ENCODE assay signal across 16 mouse cellular contexts in the genomic region with DNA sequence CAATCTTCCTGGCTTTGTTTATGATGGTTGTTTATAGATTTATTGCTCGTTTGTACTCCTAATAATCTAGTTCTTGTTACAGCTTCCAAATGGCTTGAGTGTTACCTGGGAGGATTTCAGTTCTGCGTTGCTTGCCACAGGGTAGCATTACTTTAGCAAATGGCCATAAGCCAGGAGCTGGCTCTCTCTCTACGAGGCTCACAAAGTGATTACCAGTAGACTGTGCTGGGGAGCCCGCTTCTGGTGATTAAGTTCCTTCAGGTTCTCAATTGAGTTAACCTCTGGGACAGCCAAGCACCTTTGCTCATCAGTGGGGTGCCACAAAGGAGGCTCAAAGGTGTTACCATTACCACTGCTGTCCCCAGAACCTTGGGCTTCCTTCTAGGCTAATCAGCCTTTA.
DNase-seq lines count a peak whose midpoint lies in the region; ATAC-seq and TF ChIP-seq lines count a peak whose summit lies in the region.
"Had no signal": no experiment of that assay in that cellular context is flagged by ENCODE, and none has a peak within 500 bp of the region (broad histone marks: within the 10 kb centered on the region; RNA-seq: fewer than 3 reads in every experiment).

No protein-coding gene starts in this region.

- H3K4me3 ChIP-seq in hindbrain, embryonic 14.5 days (replicated peaks; ENCODE audit: low read length): no peak overlapping the region
- no peak overlapping the region for H3K4me3 ChIP-seq in hindbrain, embryonic 16.5 days (ENCODE audit: low read length)
- H3K4me3 ChIP-seq in midbrain, embryonic 14.5 days (replicated peaks; ENCODE audit: low read depth, low read length): no peak overlapping the region
- H3K4me3 ChIP-seq in midbrain, embryonic 16.5 days (ENCODE audit: low read depth, low read length): no peak overlapping the region
- H3K4me3 ChIP-seq in left cerebral cortex, adult 2 months: no peak overlapping the region
- H3K4me3 ChIP-seq: lung, embryonic 15.5 days; megakaryocyte, embryonic 14.5 days; stomach, embryonic 15.5 days had no signal

- no peak for TF ChIP-seq CTCF in left cerebral cortex, adult 2 months (IDR thresholded peaks at IDR 0.05)

- no peaks in the 10 kb centered on the region for H3K9me3 ChIP-seq in hindbrain, embryonic 14.5 days (ENCODE audit: control insufficient read depth, low read length)
- H3K9me3 ChIP-seq in hindbrain, embryonic 16.5 days (ENCODE audit: control insufficient read depth, low read length): no peaks in the 10 kb centered on the region
- no peaks in the 10 kb centered on the region for H3K9me3 ChIP-seq in midbrain, embryonic 14.5 days (ENCODE audit: control insufficient read depth, low read length)
- H3K9me3 ChIP-seq in midbrain, embryonic 16.5 days (replicated peaks; ENCODE audit: control insufficient read depth, low read length, poor library complexity, severe bottlenecking): no peaks in the 10 kb centered on the region
- H3K9me3 ChIP-seq: lung, embryonic 15.5 days; megakaryocyte, embryonic 14.5 days; stomach, embryonic 15.5 days had no signal

- H3K36me3 ChIP-seq in hindbrain, embryonic 14.5 days (replicated peaks; ENCODE audit: control insufficient read depth, insufficient read depth): no peaks in the 10 kb centered on the region
- no peaks in the 10 kb centered on the region for H3K36me3 ChIP-seq in hindbrain, embryonic 16.5 days (ENCODE audit: control insufficient read depth, insufficient read depth, low read length)
- H3K36me3 ChIP-seq in midbrain, embryonic 14.5 days (ENCODE audit: control insufficient read depth, insufficient read depth, low read length): no peaks in the 10 kb centered on the region
- no peaks in the 10 kb centered on the region for H3K36me3 ChIP-seq in midbrain, embryonic 16.5 days (ENCODE audit: control insufficient read depth, insufficient read depth, low read length)
- H3K36me3 ChIP-seq: lung, embryonic 15.5 days; stomach, embryonic 15.5 days had no signal

- 0 out of 2 replicates have a peak overlapping the region, but pooled peaks have one; percentile 56 for H3K27ac ChIP-seq in hindbrain, embryonic 14.5 days
- no peak overlapping the region for H3K27ac ChIP-seq in hindbrain, embryonic 16.5 days (ENCODE audit: low read depth, low read length)
- H3K27ac ChIP-seq in midbrain, embryonic 14.5 days (replicated peaks; ENCODE audit: low read depth, low read length): 0 out of 2 replicates have a peak overlapping the region, but pooled peaks have one; percentile 32
- no peak overlapping the region for H3K27ac ChIP-seq in midbrain, embryonic 16.5 days (ENCODE audit: low read length)
- H3K27ac ChIP-seq in left cerebral cortex, adult 2 months: no peak overlapping the region

- 45% methylated on average over 4 of the region's 4 CpGs for WGBS in hindbrain, embryonic 14.5 days
- WGBS in hindbrain, embryonic 16.5 days: 41% methylated on average over 4 of the region's 4 CpGs
- WGBS in midbrain, embryonic 14.5 days: 71% methylated on average over 4 of the region's 4 CpGs
- 56% methylated on average over 4 of the region's 4 CpGs for whole genome bisulfite sequencing in midbrain, embryonic 16.5 days

- no peak for ATAC-seq in hindbrain, embryonic 14.5 days (ENCODE audit: low FRiP score)
- no peak for ATAC-seq in hindbrain, embryonic 16.5 days
- no peak for ATAC-seq in midbrain, embryonic 14.5 days (ENCODE audit: low FRiP score, low TSS enrichment)
- ATAC-seq in midbrain, embryonic 16.5 days: no peak

- H3K4me2 ChIP-seq in hindbrain, embryonic 14.5 days (replicated peaks): no peak overlapping the region
- no peak overlapping the region for H3K4me2 ChIP-seq in hindbrain, embryonic 16.5 days (ENCODE audit: low read length)
- H3K4me2 ChIP-seq in midbrain, embryonic 14.5 days (ENCODE audit: low read length): no peak overlapping the region
- no peak overlapping the region for H3K4me2 ChIP-seq in midbrain, embryonic 16.5 days (ENCODE audit: low read length)
- H3K4me2 ChIP-seq: lung, embryonic 15.5 days; stomach, embryonic 15.5 days had no signal

- peaks cover 42% of the 10 kb centered on the region for H3K4me1 ChIP-seq in hindbrain, embryonic 14.5 days (replicated peaks; ENCODE audit: control insufficient read depth, insufficient read depth, low read length)
- peaks cover 41% of the 10 kb centered on the region for H3K4me1 ChIP-seq in hindbrain, embryonic 16.5 days (ENCODE audit: control insufficient read depth, insufficient read depth, low read depth, low read length)
- peaks cover 20% of the 10 kb centered on the region for H3K4me1 ChIP-seq in midbrain, embryonic 14.5 days (ENCODE audit: control insufficient read depth, insufficient read depth, low read length)
- peaks cover 35% of the 10 kb centered on the region for H3K4me1 ChIP-seq in midbrain, embryonic 16.5 days (ENCODE audit: control insufficient read depth, insufficient read depth, low read length)

- DNase-seq in cerebellum, adult 9-10 months: peak; percentile 43
- DNase-seq in cerebellum, adult 11 months: no peak
- no peak for DNase-seq in hindbrain, embryonic 14.5 days (ENCODE audit: low spot score)
- DNase-seq in midbrain, embryonic 14.5 days: no peak
- DNase-seq in left cerebral cortex, adult 2 months (ENCODE audit: extremely low spot score in 1 of 2, low spot score in 2 of 2): no peak
- DNase-seq in adipocyte (ENCODE audit: low spot score): no peak
- DNase-seq: embryo, embryonic 11 days; heart, adult 18-20 months; layer of hippocampus, adult 9-11 months; right cerebral cortex, postnatal 4 days; thymus, postnatal 36 days had no signal

- H3K27me3 ChIP-seq in hindbrain, embryonic 14.5 days (ENCODE audit: control insufficient read depth, insufficient read depth, low read length): no peaks in the 10 kb centered on the region
- H3K27me3 ChIP-seq in hindbrain, embryonic 16.5 days (replicated peaks; ENCODE audit: control insufficient read depth, insufficient read depth, low read length): no peaks in the 10 kb centered on the region
- H3K27me3 ChIP-seq in midbrain, embryonic 14.5 days (ENCODE audit: control insufficient read depth, insufficient read depth, low read length): no peaks in the 10 kb centered on the region
- no peaks in the 10 kb centered on the region for H3K27me3 ChIP-seq in midbrain, embryonic 16.5 days (ENCODE audit: control insufficient read depth, insufficient read depth, low read depth, low read length)
- H3K27me3 ChIP-seq: lung, embryonic 15.5 days; megakaryocyte, embryonic 14.5 days; stomach, embryonic 15.5 days had no signal

- intact Hi-C loops in left cerebral cortex, adult 2 months (cut with DNase I): no loop called here

- no peak overlapping the region for H3K9ac ChIP-seq in hindbrain, embryonic 14.5 days
- no peak overlapping the region for H3K9ac ChIP-seq in hindbrain, embryonic 16.5 days (ENCODE audit: low read depth, low read length)
- H3K9ac ChIP-seq in midbrain, embryonic 14.5 days (replicated peaks; ENCODE audit: low read length): no peak overlapping the region
- H3K9ac ChIP-seq in midbrain, embryonic 16.5 days (ENCODE audit: low read depth, low read length): no peak overlapping the region
- H3K9ac ChIP-seq: lung, embryonic 15.5 days; stomach, embryonic 15.5 days had no signal

Comparison
In these comparisons a context has a peak if more than half of its experiments do, and no peak if none do; other contexts are left out.
1. H3K27ac ChIP-seq: peak in hindbrain, embryonic 14.5 days (single experiment) and midbrain, embryonic 14.5 days (single experiment); none in hindbrain, embryonic 16.5 days (single experiment), midbrain, embryonic 16.5 days (single experiment) and left cerebral cortex, adult 2 months (single experiment).